Mouse (Mus musculus): ENCODE data around the gene Treml2. TPM values are rescaled to one million over a fixed set of nuclear protein-coding genes. Genes with fewer than 3 reads are reported as not detected.

The Treml2 gene
- polyA plus RNA-seq, 1 experiment: not detected

DNA sequence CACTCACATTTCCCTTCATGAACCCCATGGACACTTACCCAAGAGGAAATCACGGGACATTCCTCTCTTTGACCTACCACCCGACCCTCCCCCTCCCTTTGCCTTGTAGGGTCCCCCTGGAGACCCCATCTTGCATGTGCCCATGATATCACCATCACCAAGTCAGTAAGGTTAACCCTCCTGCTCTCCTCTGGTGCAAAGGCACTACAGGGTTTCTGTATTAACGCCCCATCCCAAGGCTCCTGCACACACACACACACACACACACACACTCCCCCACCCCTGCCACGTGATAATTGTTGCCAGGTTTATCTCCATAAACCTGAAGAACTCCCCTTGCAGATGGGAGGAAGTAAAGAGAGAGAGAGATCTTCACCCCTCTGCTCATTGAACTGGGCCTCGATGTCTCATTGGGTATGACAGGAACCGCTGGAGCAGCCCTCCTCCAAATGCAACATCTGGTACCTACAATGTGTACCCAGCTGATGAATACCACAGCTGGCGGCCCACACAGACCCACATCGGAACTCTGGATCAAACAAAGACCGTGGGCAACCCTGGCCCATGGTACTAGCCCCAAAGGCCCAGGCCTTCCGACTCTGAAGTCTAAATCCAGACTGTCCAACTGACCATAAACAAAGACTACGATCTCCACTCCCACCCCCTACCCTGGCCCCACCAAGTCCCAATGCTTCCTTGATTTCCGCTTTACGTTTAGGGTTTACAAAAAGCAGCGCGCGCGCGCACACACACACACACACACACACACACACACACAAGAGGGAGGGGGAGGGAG, 18.2 kb upstream of the Treml2 start:
- H3K27ac ChIP-seq (ENCODE audit: insufficient read depth, low read depth, low read length): no peak overlapping the region
- H3K4me1 ChIP-seq (ENCODE audit: control insufficient read depth, insufficient read depth, low read length): peaks cover 5% of the 10 kb centered on the region
- no peak overlapping the region for H3K4me3 ChIP-seq (ENCODE audit: insufficient read depth, low read depth, low read length)
- 27% methylated on average over 18 of the region's 18 CpGs for WGBS
- TF ChIP-seq POLR2A (IDR thresholded peaks at IDR 0.05; ENCODE audit: insufficient read depth, low read depth, low read length) (no peak), CTCF (IDR thresholded peaks at IDR 0.05; ENCODE audit: insufficient read depth, low read depth, low read length) (no peak)

DNA sequence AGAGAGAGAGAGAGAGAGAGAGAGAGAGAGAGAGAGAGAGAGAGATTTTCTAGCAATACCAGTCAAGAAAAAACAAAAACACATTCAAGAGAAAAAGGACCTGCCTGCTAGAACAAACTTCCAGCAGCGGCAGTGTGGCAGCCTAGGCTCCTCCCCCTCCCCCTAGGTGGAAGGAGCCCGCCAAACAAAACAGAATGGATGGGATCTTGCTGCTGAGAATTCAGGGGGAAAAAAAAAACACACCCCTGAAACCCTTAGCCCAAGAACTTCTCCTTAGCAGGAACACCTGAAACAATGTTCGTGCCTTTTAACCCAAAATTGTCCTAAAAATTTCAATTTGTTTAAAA, 17.6 kb upstream of the Treml2 start:
- WGBS: 8% methylated on average over 3 of the region's 3 CpGs
- Histone ChIP-seq H3K27ac (ENCODE audit: insufficient read depth, low read depth, low read length) (no peak overlapping the region), H3K4me1 (ENCODE audit: control insufficient read depth, insufficient read depth, low read length) (peaks cover 5% of the 10 kb centered on the region), H3K4me3 (ENCODE audit: insufficient read depth, low read depth, low read length) (no peak overlapping the region)
- TF ChIP-seq CTCF (IDR thresholded peaks at IDR 0.05; ENCODE audit: insufficient read depth, low read depth, low read length) (no peak), POLR2A (IDR thresholded peaks at IDR 0.05; ENCODE audit: insufficient read depth, low read depth, low read length) (no peak)

DNA sequence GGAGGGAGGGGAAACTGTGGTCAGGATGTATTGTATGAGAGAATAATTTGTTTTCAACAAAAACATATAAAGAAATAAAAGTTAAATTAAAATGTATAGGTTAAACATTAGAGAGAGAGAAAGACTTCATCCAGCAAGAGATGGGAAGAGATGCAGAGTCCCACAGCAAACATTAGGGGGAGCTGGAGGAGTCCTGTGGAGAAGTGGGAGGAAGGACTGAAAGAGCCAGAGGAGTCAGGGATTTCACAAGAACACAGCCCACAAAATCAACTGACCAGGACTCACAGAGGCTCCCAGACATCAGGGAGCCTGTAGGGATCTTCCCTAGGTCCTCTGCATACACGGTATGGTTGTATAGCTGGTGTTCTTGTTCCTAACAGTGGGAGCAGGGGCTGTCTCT, 12.5 kb upstream of the Treml2 start:
- no peak overlapping the region for H3K4me3 ChIP-seq (ENCODE audit: insufficient read depth, low read depth, low read length)
- TF ChIP-seq POLR2A (IDR thresholded peaks at IDR 0.05; ENCODE audit: insufficient read depth, low read depth, low read length) (no peak), CTCF (IDR thresholded peaks at IDR 0.05; ENCODE audit: insufficient read depth, low read depth, low read length) (no peak)
- no peaks in the 10 kb centered on the region for H3K4me1 ChIP-seq (ENCODE audit: control insufficient read depth, insufficient read depth, low read length)
- WGBS: 59% methylated on average over 1 of the region's 1 CpGs
- H3K27ac ChIP-seq (ENCODE audit: insufficient read depth, low read depth, low read length): no peak overlapping the region

DNA sequence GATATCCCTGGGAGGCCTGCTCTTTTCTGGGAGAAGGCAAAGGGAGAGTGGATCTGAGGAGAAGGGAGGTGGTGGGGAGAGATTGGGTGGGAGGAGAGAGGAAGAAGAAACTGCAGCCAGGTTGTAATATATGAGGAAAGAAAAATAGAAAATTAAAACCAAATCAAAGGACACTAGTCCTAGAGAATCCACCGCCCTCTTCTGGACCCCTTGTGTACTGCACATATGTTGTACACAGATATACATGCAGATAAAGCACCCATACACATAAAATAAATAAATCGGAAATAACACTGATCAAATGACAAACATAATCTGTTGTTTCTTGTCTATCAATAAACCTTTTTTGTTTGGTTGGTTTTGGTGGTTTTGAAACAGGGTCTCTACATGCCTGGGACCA, 12.0 kb upstream of the Treml2 start:
- Histone ChIP-seq H3K27ac (ENCODE audit: insufficient read depth, low read depth, low read length) (no peak overlapping the region), H3K4me3 (ENCODE audit: insufficient read depth, low read depth, low read length) (no peak overlapping the region), H3K4me1 (ENCODE audit: control insufficient read depth, insufficient read depth, low read length) (no peaks in the 10 kb centered on the region)
- 70% methylated on average over 2 of the region's 2 CpGs for WGBS
- TF ChIP-seq POLR2A (IDR thresholded peaks at IDR 0.05; ENCODE audit: insufficient read depth, low read depth, low read length) (no peak), CTCF (IDR thresholded peaks at IDR 0.05; ENCODE audit: insufficient read depth, low read depth, low read length) (no peak)

DNA sequence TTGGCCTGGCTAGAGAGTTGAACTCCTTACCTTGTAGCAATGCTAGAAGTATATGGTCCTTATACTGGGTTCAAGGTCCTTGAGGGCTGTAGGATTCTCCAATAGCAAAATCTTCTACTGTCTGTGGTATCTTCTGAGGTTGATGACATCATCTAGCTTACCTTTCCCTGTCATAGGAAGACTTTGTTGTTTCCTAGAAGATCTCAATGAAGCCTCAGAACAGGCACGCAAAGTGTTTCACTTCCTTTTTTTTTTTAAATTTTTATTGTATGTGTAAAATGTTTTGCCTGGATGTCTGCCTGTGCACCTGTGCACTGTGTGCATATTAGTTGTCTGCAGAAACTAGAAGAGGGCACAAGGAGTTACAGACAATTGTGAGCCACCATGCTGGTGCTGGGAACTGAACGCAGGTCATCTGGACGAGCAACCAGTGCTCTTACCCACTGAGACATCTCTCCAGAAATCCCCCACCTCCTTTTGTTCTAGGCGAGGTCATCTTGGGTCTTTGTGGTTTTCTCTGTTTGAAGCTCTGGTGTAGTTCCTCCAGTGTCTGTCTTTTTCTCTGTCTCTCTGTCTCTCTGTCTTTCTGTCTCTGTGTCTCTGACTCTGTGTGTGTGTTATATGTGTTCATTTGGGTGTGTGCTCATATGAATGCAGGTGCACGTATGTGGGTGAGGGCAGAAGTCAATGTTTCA, 5.7 kb upstream of the Treml2 start:
- TF ChIP-seq POLR2A (IDR thresholded peaks at IDR 0.05; ENCODE audit: insufficient read depth, low read depth, low read length) (no peak), CTCF (IDR thresholded peaks at IDR 0.05; ENCODE audit: insufficient read depth, low read depth, low read length) (no peak)
- Histone ChIP-seq H3K4me3 (ENCODE audit: insufficient read depth, low read depth, low read length) (no peak overlapping the region), H3K27ac (ENCODE audit: insufficient read depth, low read depth, low read length) (no peak overlapping the region), H3K4me1 (ENCODE audit: control insufficient read depth, insufficient read depth, low read length) (no peaks in the 10 kb centered on the region)
- WGBS: 85% methylated on average over 5 of the region's 5 CpGs

DNA sequence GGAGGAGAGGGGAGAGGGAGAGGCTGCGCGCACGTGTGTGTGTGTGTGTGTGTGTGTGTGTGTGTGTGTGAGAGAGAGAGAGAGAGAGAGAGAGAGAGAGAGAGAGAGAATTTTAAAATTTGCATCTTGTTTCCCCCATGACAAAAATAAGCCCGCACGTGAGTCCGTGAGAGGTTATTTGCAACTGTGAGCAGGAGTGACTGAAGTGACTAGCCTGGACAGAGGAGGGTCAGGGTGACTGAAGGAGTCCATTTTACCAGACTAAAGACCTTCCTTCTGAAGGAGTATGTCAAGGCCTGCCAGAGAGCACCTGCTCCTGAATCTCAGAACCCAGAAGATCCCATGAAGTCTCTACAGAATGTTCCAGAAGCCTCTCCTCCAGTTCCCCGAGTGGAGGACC, 458 bp downstream of the Treml2 start:
- no peak for TF ChIP-seq CTCF (IDR thresholded peaks at IDR 0.05; ENCODE audit: insufficient read depth, low read depth, low read length)
- no peak for TF ChIP-seq POLR2A (IDR thresholded peaks at IDR 0.05; ENCODE audit: insufficient read depth, low read depth, low read length)
- WGBS: 67% methylated on average over 7 of the region's 7 CpGs
- Histone ChIP-seq H3K4me1 (ENCODE audit: control insufficient read depth, insufficient read depth, low read length) (no peaks in the 10 kb centered on the region), H3K27ac (ENCODE audit: insufficient read depth, low read depth, low read length) (no peak overlapping the region), H3K4me3 (ENCODE audit: insufficient read depth, low read depth, low read length) (no peak overlapping the region)

DNA sequence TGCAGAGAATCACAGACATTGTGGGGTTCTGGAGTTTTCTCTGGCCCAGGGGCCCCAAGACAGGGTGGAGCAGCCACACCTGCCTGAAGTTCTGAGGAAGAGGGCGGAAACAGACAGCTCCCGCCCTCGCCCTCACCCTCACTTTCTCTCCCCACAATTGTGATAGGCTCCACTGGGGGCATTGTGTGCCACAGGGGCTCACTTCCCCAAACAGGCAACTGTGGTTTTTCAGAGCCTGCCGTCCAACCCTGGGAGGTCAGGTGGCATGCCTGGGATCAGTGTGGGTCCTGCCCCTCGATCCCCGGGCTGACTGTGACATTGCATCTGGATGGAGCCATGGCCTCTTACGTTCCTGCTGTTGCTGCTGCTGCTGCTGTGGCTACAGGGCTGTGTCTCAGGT, 901 bp downstream of the Treml2 start:
- 76% methylated on average over 7 of the region's 7 CpGs for WGBS
- no peak for TF ChIP-seq CTCF (IDR thresholded peaks at IDR 0.05; ENCODE audit: insufficient read depth, low read depth, low read length)
- TF ChIP-seq POLR2A (IDR thresholded peaks at IDR 0.05; ENCODE audit: insufficient read depth, low read depth, low read length): no peak
- no peaks in the 10 kb centered on the region for H3K4me1 ChIP-seq (ENCODE audit: control insufficient read depth, insufficient read depth, low read length)

DNA sequence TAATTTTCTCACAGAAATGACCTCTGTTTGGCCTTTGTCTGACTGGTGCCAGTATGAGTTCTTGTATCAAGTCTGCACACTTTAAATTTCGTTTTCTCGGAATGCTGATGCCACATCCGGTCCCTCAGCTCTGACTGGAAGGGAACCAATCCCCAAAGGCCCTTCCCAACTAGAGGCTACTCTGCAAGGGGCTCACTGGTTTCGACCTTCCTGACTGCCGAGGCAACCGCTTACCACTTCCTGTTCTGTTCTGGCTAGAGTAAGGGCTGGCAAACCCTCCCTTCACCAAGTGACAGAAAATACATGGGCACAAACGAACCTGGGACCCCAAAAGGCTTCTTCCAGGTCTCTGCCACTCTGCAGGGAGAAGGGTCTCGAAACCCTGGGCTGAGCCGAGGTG, 1.6 kb downstream of the Treml2 start:
- Histone ChIP-seq H3K27ac (ENCODE audit: insufficient read depth, low read depth, low read length) (no peak overlapping the region), H3K4me3 (ENCODE audit: insufficient read depth, low read depth, low read length) (no peak overlapping the region), H3K4me1 (ENCODE audit: control insufficient read depth, insufficient read depth, low read length) (no peaks in the 10 kb centered on the region)
- TF ChIP-seq POLR2A (IDR thresholded peaks at IDR 0.05; ENCODE audit: insufficient read depth, low read depth, low read length) (no peak), CTCF (IDR thresholded peaks at IDR 0.05; ENCODE audit: insufficient read depth, low read depth, low read length) (no peak)
- WGBS: 84% methylated on average over 9 of the region's 9 CpGs

More for the DNA sequence above, 901 bp downstream of the Treml2 start:
- H3K4me3 ChIP-seq (ENCODE audit: insufficient read depth, low read depth, low read length): no peak overlapping the region; the same call in 1 of the 2 replicates
- no peak overlapping the region for H3K27ac ChIP-seq (ENCODE audit: insufficient read depth, low read depth, low read length)

DNA sequence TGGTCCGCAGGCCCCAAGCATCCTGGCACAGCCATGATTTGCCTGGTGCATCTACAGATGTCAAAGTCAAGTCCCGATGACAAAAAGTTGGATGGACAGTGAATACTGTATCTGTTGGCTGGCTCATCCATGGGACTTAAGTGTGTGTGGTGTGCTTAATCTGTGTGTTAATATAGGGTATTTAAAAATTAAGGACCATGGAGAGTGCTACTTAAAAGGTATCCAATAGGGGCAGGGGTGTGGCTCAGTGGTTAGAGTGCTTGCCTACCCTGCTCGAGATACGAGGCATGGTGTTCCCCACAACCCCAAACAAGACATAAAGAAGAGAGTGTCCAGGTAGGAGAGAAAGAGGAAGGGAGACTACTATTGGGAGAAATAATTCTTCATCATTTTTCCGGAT, 2.5 kb downstream of the Treml2 start:
- H3K27ac ChIP-seq (ENCODE audit: insufficient read depth, low read depth, low read length): no peak overlapping the region
- no peak overlapping the region for H3K4me3 ChIP-seq (ENCODE audit: insufficient read depth, low read depth, low read length)
- 95% methylated on average over 5 of the region's 5 CpGs for WGBS
- no peaks in the 10 kb centered on the region for H3K4me1 ChIP-seq (ENCODE audit: control insufficient read depth, insufficient read depth, low read length)
- TF ChIP-seq POLR2A (IDR thresholded peaks at IDR 0.05; ENCODE audit: insufficient read depth, low read depth, low read length) (no peak), CTCF (IDR thresholded peaks at IDR 0.05; ENCODE audit: insufficient read depth, low read depth, low read length) (no peak)
